Mouse (Mus musculus) ES-E14 (cell line): ENCODE data around the gene C87436. TPM values are rescaled to one million over a fixed set of nuclear protein-coding genes. Genes with fewer than 3 reads are reported as not detected.

Experiments used
- DNase-seq: peaks from one replicate; pipeline ENCODE4 v3.0.0-alpha.2; 2013; ENCODE audit warnings: low read depth, low spot score
- H3K27ac ChIP-seq: 2 replicates; pipeline ENCODE4 v1.5.1; 2012; ENCODE audit warnings: low read depth, mild to moderate bottlenecking, low read length, moderate library complexity, mixed read lengths; ENCODE audit not compliant: poor library complexity, insufficient read depth, severe bottlenecking
- H3K36me3 ChIP-seq: 2 replicates; pipeline ENCODE4 v1.6.1; 2012; ENCODE audit warnings: mild to moderate bottlenecking, low read length, moderate library complexity, mixed read lengths; ENCODE audit not compliant: control insufficient read depth, poor library complexity, insufficient read depth, severe bottlenecking
- H3K4me1 ChIP-seq, 2 experiments: fragments of 150-350 bp in 1 of 2; sonication (generic) in 1 of 2; 2 replicates each; pipeline ENCODE4 v1.6.1; 2012; ENCODE audit warnings: low read length in 2 of 2, mild to moderate bottlenecking in 1 of 2, mixed read lengths in 1 of 2; ENCODE audit not compliant: control insufficient read depth in 2 of 2, insufficient read depth in 2 of 2, poor library complexity in 1 of 2
- H3K4me3 ChIP-seq, 2 experiments: fragments of 150-350 bp in 1 of 2; sonication (generic) in 1 of 2; 2 replicates each; pipeline ENCODE4 v1.5.1; 2012; ENCODE audit warnings: low read length in 2 of 2, low read depth in 1 of 2, mild to moderate bottlenecking in 1 of 2, mixed read lengths in 1 of 2; ENCODE audit not compliant: insufficient read depth in 1 of 2, poor library complexity in 1 of 2, severe bottlenecking in 1 of 2
- H3K9ac ChIP-seq: 2 replicates; pipeline ENCODE4 v1.6.1; 2012; ENCODE audit warnings: low read depth, mild to moderate bottlenecking, low read length, mixed read lengths; ENCODE audit not compliant: poor library complexity, insufficient read depth, severe bottlenecking
- H3K9me3 ChIP-seq: fragments of 150-350 bp; sonication (generic); 2 replicates; pipeline ENCODE4 v1.6.1; 2012; ENCODE audit warnings: low read depth, mild to moderate bottlenecking, low read length; ENCODE audit not compliant: control insufficient read depth, insufficient read depth
- CHD2 ChIP-seq: IDR thresholded peaks from 2 replicates; pipeline ENCODE4 v1.6.1; 2014; ENCODE audit warnings: mild to moderate bottlenecking, low read depth, low read length, inconsistent platforms
- HCFC1 ChIP-seq: IDR thresholded peaks from 2 replicates; pipeline ENCODE4 v1.6.1; 2012; ENCODE audit warnings: low read length, inconsistent platforms, borderline replicate concordance; ENCODE audit not compliant: insufficient read depth
- MAFK ChIP-seq: IDR thresholded peaks from 2 replicates; pipeline ENCODE4 v1.6.1; 2014; ENCODE audit warnings: mild to moderate bottlenecking, low read depth, low read length, inconsistent platforms; ENCODE audit not compliant: insufficient read depth
- ZC3H11A ChIP-seq: IDR thresholded peaks from 2 replicates; pipeline ENCODE4 v1.6.1; 2012; ENCODE audit warnings: low read depth, mild to moderate bottlenecking, inconsistent platforms, low read length, borderline replicate concordance
- ZNF384 ChIP-seq: IDR thresholded peaks from 2 replicates; pipeline ENCODE4 v1.6.1; 2012; ENCODE audit warnings: low read depth, low read length, inconsistent platforms
- in situ Hi-C, 2 experiments: fragments of 600-800 bp; cut with MboI; formaldehyde crosslinking; loops; one replicate each; pipeline ENCODE4 v1.15.1; 2025; ENCODE audit warnings: low sequenced_read_pairs in 2 of 2, inconsistent platforms in 1 of 2; ENCODE audit not compliant: unreplicated experiment in 2 of 2
- total RNA-seq: library from RNA; depleted of rRNA; stranded (reverse); fragments of 300-350 nt; gene quantifications from 2 replicates; pipeline ENCODE4 v1.2.3, GENCODE M21; 2012

The C87436 gene
- total RNA-seq, 1 experiment = 12.5 TPM

GRCm38 (mm10) chr6:86406306-86406705 is 31.9 kb upstream of the C87436 start:
- Histone ChIP-seq H3K36me3 (no peaks in the 10 kb centered on the region; the same call in 1 of the 2 replicates), H3K27ac (no peak overlapping the region), H3K9me3 (no peaks in the 10 kb centered on the region), H3K4me1 (no peaks in the 10 kb centered on the region), H3K4me3 (no peak overlapping the region), H3K9ac (no peak overlapping the region)
- no peak for TF ChIP-seq ZC3H11A
- TF ChIP-seq MAFK = no peak
- no peak for TF ChIP-seq ZNF384
- no peak for TF ChIP-seq CHD2
- TF ChIP-seq HCFC1 = no peak
- in situ Hi-C loops = no loop called here
- no peak for DNase-seq

- no peak overlapping the region for H3K4me3 ChIP-seq
Measured at GRCm38 (mm10) chr6:86418711-86419110, 19.5 kb upstream of the C87436 start.

GRCm38 (mm10) chr6:86419239-86419638 is 18.9 kb upstream of the C87436 start:
- H3K27ac ChIP-seq = no peak overlapping the region
- H3K36me3 ChIP-seq = peaks cover 11% of the 10 kb centered on the region

More at GRCm38 (mm10) chr6:86418711-86419110, 19.5 kb upstream of the C87436 start:
- H3K27ac ChIP-seq = no peak overlapping the region
- H3K9me3 ChIP-seq = no peaks in the 10 kb centered on the region
- no peak overlapping the region for H3K9ac ChIP-seq
- H3K36me3 ChIP-seq = peaks cover 11% of the 10 kb centered on the region
- in situ Hi-C loops = no loop called here
- H3K4me1 ChIP-seq = no peaks in the 10 kb centered on the region
- no peak for TF ChIP-seq MAFK
- DNase-seq = no peak

GRCm38 (mm10) chr6:86420491-86420890 is 17.7 kb upstream of the C87436 start:
- TF ChIP-seq CHD2 (no peak), ZC3H11A (peak; percentile 41; the same call in 1 of the 2 replicates), HCFC1 (no peak), MAFK (no peak), ZNF384 (0 out of 2 replicates have a peak, but pooled peaks have one; percentile 34)
- DNase-seq = peak; percentile 66
- Histone ChIP-seq H3K9ac (no peak overlapping the region), H3K9me3 (no peaks in the 10 kb centered on the region), H3K4me3 (no peak overlapping the region), H3K27ac (no peak overlapping the region), H3K36me3 (peaks cover 15% of the 10 kb centered on the region), H3K4me1 (no peaks in the 10 kb centered on the region)
- in situ Hi-C loops = no loop called here

More at GRCm38 (mm10) chr6:86419239-86419638, 18.9 kb upstream of the C87436 start:
- H3K9ac ChIP-seq = no peak overlapping the region
- TF ChIP-seq HCFC1 (no peak), ZNF384 (no peak)
- no peak for DNase-seq
- H3K4me3 ChIP-seq = no peak overlapping the region
- H3K9me3 ChIP-seq = no peaks in the 10 kb centered on the region
- in situ Hi-C loops = no loop called here
- H3K4me1 ChIP-seq = no peaks in the 10 kb centered on the region

- Histone ChIP-seq H3K9ac (no peak within 1 kb of the TSS), H3K36me3 (peaks cover 14% of the 10 kb centered on the region), H3K27ac (no peak within 1 kb of the TSS), H3K4me1 (no peaks in the 10 kb centered on the region), H3K4me3 (no peak within 1 kb of the TSS), H3K9me3 (no peaks in the 10 kb centered on the region)
- TF ChIP-seq HCFC1 = no peak
- TF ChIP-seq MAFK = no peak
- in situ Hi-C loops = no loop called here
- no peak for DNase-seq
Measured at GRCm38 (mm10) chr6:86426358-86426757, 11.8 kb upstream of the C87436 start, which contains the start of gene Gm44790. Gene Gm44790 (plus strand): TSS chr6:86426658.
